8 mouse cellular contexts compared by ENCODE assay signal in genomic region chr1:152369139-152369538, GRCm38 (mm10). TPM values are rescaled to one million over a fixed set of nuclear protein-coding genes. Genes with fewer than 3 reads are reported as not detected.
DNase-seq lines count a peak whose midpoint lies in the region; TF ChIP-seq lines count a peak whose summit lies in the region.

No protein-coding gene starts in this region.

- H3K4me1 ChIP-seq in spleen, adult 2 months (ENCODE audit: control insufficient read depth, insufficient read depth, insufficient read length), result no peaks in the 10 kb centered on the region
- H3K4me1 ChIP-seq in midbrain, embryonic 10.5 days, result peaks cover 10% of the 10 kb centered on the region

- no peak overlapping the region for H3K4me3 ChIP-seq in spleen, adult 2 months (ENCODE audit: extremely low read depth, insufficient read depth, insufficient read length)
- H3K4me3 ChIP-seq in midbrain, embryonic 10.5 days, result no peak overlapping the region

- H3K27me3 ChIP-seq in spleen, adult 2 months (ENCODE audit: control insufficient read depth, insufficient read depth, low read length), result no peaks in the 10 kb centered on the region
- no peaks in the 10 kb centered on the region for H3K27me3 ChIP-seq in midbrain, embryonic 10.5 days (ENCODE audit: low read depth, poor library complexity, severe bottlenecking)

- TF ChIP-seq POLR2A in spleen, adult 2 months (IDR thresholded peaks at IDR 0.05; ENCODE audit: low read depth, low read length), result no peak

- DNase-seq in spleen, adult 2 months (ENCODE audit: low read depth in 1 of 2, low spot score in 2 of 2), result peak in 1 of 2 experiments; percentile 26
- no peak for DNase-seq in spleen, postnatal 4 days (ENCODE audit: low spot score in 2 of 2)
- DNase-seq in cerebellum, postnatal 10 days, result peak; percentile 83
- DNase-seq in frontal cortex, postnatal 14 days (ENCODE audit: low spot score in 2 of 2), result peak; percentile 48 to 59
- peak; percentile 28 for DNase-seq in hindlimb bud, embryonic 11.5 days (ENCODE audit: extremely low spot score, low read depth, low spot score)
- DNase-seq in left cerebral cortex, adult 9 months (ENCODE audit: low spot score in 2 of 2), result peak; percentile 28 to 82
- peak; percentile 25 for DNase-seq in midbrain, embryonic 10.5 days (ENCODE audit: low spot score)
- DNase-seq in right cerebral cortex, postnatal 4 days, result peak; percentile 63

- H3K9me3 ChIP-seq in midbrain, embryonic 10.5 days (replicated peaks), result no peaks in the 10 kb centered on the region

- H3K36me3 ChIP-seq in spleen, adult 2 months (ENCODE audit: control insufficient read depth, insufficient read depth, low read length), result peaks cover 1% of the 10 kb centered on the region; the same call in 1 of the 2 replicates
- peaks cover 3% of the 10 kb centered on the region for H3K36me3 ChIP-seq in midbrain, embryonic 10.5 days

- TF ChIP-seq CTCF in spleen, adult 2 months (IDR thresholded peaks at IDR 0.05; ENCODE audit: extremely low read depth, insufficient read depth, insufficient read length, insufficient replicate concordance), result peak; percentile 49; the same call in 1 of the 2 replicates

- WGBS in spleen, adult 2 months, result 11% methylated on average over 4 of the region's 4 CpGs
- WGBS in midbrain, embryonic 10.5 days, result 39% methylated on average over 4 of the region's 4 CpGs

- no peak overlapping the region for H3K27ac ChIP-seq in spleen, adult 2 months (ENCODE audit: insufficient read depth, low read length)
- no peak overlapping the region for H3K27ac ChIP-seq in midbrain, embryonic 10.5 days (replicated peaks)

RNA-seq across cellular contexts. Expression of gene Tsen15, which starts 17.3 kb away (rescaled TPM):
- 5.8 and 6.6 TPM in 2 replicates for polyA plus RNA-seq in spleen, adult 2 months (2012; rRNA removed)
- polyA plus RNA-seq in midbrain, embryonic 10.5 days (2016; fragmentation: Nextera tagmentation; extraction: Ambion mirVana), result 54.4 and 69.8 TPM in 2 replicates

RNA-seq across cellular contexts. Expression of gene Colgalt2, which starts 30.5 kb away (rescaled TPM):
- polyA plus RNA-seq in spleen, adult 2 months (2012; rRNA removed), result 0.32 and 0.36 TPM in 2 replicates
- polyA plus RNA-seq in midbrain, embryonic 10.5 days (2016; fragmentation: Nextera tagmentation; extraction: Ambion mirVana), result 1.7 and 1.8 TPM in 2 replicates

Comparison
In these comparisons a context has a peak if more than half of its experiments do, and no peak if none do; other contexts are left out.
1. DNase-seq: peak in cerebellum, postnatal 10 days (2 of 2), frontal cortex, postnatal 14 days (2 of 2), hindlimb bud, embryonic 11.5 days (single experiment), left cerebral cortex, adult 9 months (2 of 2), midbrain, embryonic 10.5 days (single experiment) and right cerebral cortex, postnatal 4 days (single experiment); none in spleen, postnatal 4 days (0 of 2).